Comparison of ENCODE assay signal across 15 mouse cellular contexts in the genomic region with DNA sequence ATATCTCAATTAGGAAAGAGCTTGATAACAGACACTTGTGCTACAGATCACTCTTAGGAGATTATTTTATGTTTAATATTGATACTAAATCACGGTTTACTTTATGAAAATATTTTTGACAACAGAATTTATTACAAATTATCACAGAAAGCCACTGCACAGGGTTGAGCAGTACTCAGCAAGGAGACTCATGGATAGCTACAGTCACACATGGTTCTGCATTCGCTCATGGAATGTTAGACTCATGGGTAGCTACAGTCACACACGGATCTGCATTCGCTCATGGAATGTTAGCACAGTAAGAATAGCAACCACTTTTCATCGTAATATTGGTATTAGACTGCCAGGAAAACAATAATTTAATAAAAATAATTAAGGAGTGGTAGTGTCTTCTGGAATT.
"Had no signal": no experiment of that assay in that cellular context is flagged by ENCODE, and none has a peak within 500 bp of the region (broad histone marks: within the 10 kb centered on the region; RNA-seq: fewer than 3 reads in every experiment).

No protein-coding gene starts in this region.

- DNase-seq: retina, postnatal 1 day; right cerebral cortex, adult 18-20 months; right cerebral cortex, postnatal 14 days; right cerebral cortex, postnatal 25 days; right cerebral cortex, postnatal 4 days; spleen, adult 18-20 months; thymus, adult 18-20 months; thymus, adult 2 months; thymus, postnatal 14 days; thymus, postnatal 25 days; thymus, postnatal 36 days; thymus, postnatal 4 days had no signal

- H3K27me3 ChIP-seq: neural tube, embryonic 13.5 days; stomach, embryonic 15.5 days had no signal

- H3K36me3 ChIP-seq: neural tube, embryonic 13.5 days; stomach, embryonic 15.5 days had no signal

- H3K4me2 ChIP-seq: stomach, embryonic 15.5 days had no signal

- H3K27ac ChIP-seq: neural tube, embryonic 13.5 days; stomach, embryonic 15.5 days; stomach, postnatal 0 days had no signal

- H3K4me3 ChIP-seq: neural tube, embryonic 13.5 days; stomach, embryonic 15.5 days had no signal

- H3K9ac ChIP-seq: neural tube, embryonic 13.5 days; stomach, embryonic 15.5 days had no signal

- H3K9me3 ChIP-seq: neural tube, embryonic 13.5 days; stomach, embryonic 15.5 days had no signal

- H3K4me1 ChIP-seq: stomach, embryonic 15.5 days had no signal
